Mouse (Mus musculus) liver, postnatal 0 days (tissue): ENCODE data around the gene Cnga3.

Experiments
- CTCF ChIP-seq: sonication (generic); IDR thresholded peaks from 2 replicates; pipeline ENCODE4 v1.5.1; 2016; ENCODE audit warnings: antibody characterized with exemption, low read depth
- EP300 ChIP-seq: IDR thresholded peaks from 2 replicates; pipeline ENCODE4 v1.6.1; 2016; ENCODE audit warnings: antibody characterized with exemption, low read depth, mild to moderate bottlenecking

DNA sequence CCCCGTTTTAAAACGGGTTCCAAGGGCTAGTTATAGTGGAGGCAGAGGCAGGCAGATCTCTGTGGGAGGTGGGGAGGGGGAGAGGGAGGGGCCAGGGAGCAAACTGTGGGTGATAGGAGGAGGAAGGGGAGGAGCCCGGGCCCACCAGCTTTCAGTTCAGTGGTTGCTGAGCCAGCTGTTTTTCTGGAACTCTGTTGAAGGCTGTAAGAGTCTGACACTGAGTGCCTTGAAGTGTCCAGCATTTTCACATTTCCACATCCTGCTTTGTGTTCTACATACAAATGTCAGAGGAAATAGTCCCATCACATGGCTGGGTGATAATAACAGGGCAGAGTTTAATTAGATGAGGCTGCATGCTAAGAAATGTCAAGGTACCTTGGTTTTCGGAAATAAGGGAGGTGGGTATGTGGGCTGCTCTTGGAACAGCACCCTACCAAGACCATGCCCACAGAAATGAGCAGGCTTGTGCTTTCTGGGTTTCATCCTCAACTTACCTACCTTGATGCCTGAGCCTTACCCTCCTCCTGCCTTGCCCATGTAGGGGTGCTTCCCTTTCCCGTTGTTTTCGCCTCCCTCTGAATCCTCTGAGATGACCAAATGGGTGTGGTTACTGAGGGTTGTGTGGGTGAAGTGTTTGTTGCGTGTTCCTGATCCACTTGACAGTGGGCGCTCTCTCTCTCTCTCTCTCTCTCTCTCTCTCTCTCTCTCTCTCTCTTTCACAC lies 93.9 kb downstream of the Cnga3 start:
- no peak for TF ChIP-seq EP300
- no peak for TF ChIP-seq CTCF
